Mouse (Mus musculus): Measurements from ENCODE around the gene Sema4d.

Sema4d gene

DNA sequence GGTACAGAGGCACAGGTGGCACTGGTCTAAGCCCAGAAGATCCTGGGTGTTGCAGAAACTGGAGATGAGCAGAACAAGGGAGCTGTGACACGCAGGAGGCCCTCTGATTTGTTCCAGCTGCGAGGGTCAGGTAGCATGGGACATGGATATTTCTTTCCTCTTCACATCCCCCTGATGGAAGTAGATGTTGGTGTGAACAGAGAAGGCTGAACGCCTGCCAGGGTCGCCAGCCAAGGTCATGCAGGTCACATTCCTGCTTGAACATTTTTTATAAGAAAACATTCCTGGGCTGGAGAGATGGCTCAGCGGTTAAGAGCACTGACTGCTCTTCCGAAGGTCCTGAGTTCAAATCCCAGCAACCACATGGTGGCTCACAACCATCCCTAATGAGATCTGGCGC, 66.2 kb downstream of the Sema4d start:
- DNase-seq (ENCODE audit: low spot score in 2 of 2) = no peak

DNA sequence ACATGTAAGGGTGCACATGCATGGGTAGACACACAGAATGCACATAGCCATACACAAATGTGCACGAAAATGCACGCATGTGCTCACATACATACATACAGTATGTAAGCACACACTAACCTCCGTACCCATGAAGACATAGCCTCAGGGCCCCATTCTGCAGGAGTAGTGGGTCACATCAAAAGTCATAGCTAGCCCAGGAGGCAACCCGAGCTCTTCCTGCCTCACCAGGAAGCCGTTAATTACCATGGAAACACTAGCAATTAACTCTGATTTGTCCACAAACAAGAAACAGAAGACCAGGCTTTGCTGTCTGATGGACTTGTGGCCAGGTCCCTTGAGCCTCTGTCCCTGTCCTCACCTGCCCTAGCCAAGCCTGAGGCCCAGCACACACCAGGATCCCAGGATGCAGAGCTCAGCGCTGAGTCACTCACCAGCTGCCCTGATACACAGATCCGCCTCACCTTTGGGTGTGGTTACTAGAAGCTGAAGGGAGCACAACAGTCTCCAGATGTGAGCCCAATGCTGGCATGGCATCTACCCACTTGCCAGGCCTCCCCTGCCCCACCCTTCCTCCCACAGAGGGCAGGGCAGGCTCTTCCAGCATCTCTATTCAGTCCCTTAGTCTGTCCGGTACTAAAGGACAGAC, 67.5 kb downstream of the Sema4d start:
- no peak for DNase-seq (ENCODE audit: low spot score in 2 of 2)

DNA sequence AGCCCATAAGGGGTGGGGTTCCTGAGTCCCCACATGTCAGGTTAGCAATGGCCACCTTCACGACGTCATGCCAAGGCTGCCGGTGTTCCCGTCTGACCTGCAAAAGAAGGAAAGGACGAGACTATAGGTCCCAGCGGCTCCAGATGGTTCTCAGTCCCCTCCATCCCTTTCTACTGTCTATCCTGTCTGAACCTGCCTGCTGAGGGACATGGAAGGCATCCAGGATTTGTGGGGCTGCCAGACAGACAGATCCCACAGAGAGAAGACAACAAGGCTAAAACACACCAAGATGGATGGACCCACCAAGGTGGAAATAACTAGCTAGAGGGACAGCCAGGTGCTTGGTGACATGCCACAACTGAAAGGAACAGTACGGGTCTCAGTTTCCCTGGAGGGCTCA, 68.1 kb downstream of the Sema4d start:
- DNase-seq (ENCODE audit: low spot score in 2 of 2) = no peak

DNA sequence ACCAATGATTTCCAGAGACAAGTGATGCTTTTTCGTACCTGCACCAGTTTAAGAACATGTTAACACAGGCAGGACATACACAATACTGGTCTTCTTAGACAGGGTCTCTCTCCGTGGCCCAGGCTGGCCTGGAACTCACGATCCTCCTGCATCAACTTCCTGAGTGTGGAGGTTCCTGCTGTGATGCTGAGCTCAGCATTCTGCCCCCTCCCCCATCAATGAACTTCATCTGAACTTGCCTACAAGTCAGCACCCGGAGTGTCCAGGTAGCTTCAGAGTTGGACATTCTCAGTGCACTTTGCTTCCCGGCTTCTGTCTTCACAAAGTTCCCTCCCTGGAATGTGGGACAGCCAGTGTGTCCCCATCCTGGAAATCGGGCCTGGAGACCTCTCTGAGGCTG, 69.0 kb downstream of the Sema4d start:
- no peak for DNase-seq (ENCODE audit: low spot score in 2 of 2)

DNA sequence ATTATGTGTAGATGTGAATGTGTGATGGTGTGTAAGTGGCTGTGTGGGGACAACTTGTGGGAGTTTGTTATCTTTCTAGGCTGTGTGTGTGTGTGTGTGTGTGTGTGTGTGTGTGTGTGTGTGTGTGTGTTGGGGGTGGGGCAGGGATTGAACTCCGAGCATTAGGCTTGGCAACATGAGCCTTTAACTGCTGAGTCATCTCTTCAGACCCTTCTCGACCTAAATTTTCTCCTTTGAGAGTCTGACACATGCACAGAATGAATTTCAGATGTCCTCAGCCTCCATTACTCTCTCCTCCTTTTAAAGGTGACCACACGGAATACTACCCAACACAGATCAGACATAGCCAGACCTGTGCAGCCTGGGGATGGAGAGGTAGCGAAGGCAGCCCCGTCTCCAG, 70.4 kb downstream of the Sema4d start:
- no peak for DNase-seq (ENCODE audit: low spot score in 2 of 2)

DNA sequence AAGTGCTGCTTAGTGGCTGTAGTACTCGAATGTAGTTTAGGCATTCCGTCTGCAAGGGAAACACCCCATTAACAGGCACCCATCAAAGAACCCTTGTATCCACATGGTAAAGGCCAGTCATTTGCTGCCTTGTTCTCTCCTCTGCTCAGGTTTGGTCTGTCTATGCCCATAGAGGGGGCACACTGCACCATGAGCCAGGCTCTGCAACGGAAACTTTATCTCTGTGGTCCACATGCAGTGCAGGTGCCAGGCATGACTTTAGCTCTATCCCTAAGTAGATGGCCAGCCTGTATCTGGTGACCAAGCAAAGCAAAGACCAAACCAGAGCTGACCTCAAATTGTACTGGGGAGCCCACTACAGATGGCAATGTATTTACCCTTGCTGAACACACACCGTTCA, 73.0 kb downstream of the Sema4d start:
- DNase-seq (ENCODE audit: low spot score in 2 of 2) = no peak

DNA sequence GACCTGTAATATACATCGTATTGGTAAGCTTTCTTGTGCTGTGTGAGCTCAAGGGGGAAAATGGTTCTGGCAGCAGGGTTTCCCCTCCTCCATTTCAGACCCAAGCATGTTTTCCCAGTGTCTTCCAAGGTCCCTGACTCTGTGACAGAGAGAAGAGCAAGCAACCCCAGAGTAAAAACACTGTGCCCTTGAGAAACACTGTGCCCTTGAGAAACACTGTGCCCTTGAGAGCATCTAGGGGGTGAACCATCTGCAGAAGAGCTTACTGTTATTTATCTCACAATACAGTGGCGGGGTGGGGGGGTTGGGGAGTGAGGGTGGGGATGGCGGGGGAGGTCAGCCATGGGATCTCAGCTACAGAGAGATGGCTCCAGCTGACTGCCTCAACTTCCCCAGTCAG, 74.3 kb downstream of the Sema4d start:
- no peak for DNase-seq (ENCODE audit: low spot score in 2 of 2)

DNA sequence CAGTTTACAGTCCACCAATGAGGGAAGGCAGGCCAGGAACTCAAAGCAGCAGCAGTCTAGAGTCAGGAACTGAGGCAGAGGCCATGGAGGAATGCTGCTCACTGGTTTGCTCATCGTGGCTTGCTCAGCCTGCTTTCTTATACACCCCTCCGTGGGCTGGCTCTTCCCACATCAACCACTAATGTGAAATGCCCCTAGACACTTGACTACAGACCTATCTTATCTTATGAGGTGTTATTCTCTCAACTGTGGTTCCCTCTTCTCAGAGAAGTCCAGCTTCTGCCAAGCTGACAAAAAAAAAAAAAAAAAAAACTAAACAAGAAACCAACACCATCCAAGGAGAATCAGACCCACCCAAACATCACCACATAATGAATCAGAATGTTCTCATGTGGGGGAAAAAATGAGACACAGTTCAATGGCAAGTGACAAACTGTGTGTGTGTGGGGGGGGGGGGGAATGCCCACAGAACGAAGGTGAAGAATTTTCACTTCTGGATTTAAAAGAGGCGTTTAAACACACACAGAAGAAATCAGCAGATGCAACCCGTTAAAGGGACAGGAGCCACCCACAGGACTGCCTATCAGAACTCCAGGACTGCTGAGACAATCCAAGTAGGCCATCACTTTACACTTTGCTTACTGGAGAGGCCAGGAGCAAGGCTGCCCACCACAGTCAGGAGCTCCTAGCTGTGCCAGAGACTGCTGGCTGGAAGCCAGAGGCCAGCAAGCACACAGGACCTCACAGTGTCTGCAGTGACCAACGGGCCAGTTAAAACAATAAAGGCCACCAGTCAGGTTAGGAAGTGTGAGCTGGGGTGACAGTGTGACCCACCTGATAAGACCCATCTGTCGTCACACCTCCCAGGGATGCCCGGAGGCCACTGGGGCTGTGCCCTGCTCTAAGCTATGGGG, 76.9 kb downstream of the Sema4d start:
- DNase-seq (ENCODE audit: low spot score in 2 of 2) = no peak

DNA sequence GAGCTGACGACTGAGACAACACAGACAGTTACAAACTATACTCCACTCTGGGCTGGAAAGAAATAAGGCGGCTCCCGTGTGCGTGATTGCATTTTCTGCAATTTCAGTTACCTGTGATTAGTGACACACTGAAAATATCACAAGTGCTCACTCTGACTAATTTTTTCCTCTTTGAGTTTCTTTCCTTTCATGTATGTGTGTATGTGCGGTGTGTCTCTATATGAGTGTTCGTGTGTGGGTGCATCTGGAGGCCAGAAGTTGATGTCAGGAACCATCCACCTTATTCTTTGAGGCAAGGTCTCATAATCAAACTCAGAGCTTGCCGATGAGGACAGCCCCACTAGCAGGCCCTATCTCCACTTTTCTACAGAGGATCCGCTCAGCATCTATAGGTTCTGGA, 81.5 kb downstream of the Sema4d start:
- no peak for DNase-seq (ENCODE audit: low spot score in 2 of 2)

DNA sequence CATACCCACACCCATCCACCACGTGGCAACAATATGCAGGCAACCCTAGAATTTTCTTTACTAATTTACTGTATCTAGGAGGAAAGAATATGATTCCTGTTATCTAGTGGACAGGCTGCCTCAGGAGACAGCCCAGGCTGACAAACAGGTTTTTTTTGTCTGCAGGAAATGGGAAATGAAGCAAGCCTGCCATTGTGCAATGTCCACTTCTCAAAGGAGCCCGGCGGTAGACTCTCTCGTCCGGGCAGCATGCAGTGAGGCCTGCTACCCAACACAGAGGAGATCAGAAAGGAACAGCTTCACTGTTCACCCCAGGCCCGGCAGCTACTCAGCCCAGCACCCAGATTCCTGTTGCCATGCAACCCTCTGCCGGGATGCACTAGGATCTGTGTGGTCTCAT, 82.8 kb downstream of the Sema4d start:
- no peak for DNase-seq (ENCODE audit: low spot score in 2 of 2)

DNA sequence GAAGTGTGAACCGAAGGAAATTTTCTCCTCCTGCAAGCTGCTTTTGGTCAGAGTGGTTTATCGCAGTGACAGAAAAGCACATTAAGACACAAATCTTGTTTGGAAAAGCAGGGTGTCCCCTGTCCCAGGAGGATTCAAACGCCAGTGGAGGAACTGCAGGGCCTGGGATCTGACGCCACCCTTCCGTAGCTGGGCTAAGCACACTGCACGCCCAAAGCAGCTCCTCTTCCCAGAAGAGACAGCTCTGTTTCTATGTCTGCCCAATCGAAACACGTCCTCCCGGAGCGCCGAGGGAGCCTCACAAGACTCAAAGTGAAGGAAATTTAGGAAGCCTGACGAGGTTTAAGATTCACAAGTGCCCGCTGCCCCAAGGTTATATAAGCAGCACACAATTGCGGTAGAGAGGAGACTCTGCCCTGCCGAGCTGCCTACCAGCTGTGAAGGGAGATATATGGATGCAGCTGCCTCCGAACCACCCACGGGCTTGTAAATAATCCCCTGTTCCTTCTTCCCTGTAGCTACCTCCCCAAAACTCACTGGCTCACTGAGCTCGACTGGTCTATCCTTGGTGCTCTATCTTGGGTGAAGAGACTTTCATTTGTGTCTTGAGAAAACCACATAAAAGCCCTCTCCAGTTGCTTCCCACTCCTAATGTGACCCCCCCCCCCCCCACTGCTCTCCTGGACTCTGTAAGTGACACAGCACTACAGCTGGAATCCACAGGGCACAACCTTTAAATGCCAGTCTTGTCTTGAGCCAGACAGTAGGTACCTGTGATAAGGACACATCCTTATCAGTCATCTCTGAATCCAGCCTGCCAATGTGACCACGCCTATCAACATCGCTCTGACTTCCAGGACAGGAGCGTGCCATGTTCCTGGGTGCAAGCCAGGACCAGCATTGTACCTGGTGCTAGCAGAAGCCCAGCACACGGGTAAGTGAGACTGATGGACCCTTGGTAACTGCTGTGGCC, 87.4 kb downstream of the Sema4d start:
- no peak for DNase-seq (ENCODE audit: low spot score in 2 of 2)

DNA sequence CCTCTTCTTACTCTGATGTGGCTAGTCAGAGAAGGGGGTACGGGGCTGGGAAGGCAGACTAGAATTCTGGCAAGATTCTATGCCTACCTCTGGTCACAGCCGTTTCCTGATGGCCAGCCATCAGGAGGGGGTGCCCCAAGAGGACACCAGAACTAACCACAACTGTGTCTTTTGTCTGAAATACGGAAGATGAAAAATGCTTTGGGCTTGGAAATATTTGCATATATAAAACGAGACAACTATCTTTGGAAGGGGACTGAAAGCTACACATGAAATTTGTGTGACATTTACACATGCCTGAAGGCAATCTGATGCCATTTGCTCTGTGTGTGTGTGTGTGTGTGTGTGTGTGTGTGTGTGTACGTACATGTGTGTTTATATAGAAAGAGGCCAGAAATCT, 89.7 kb downstream of the Sema4d start:
- DNase-seq (ENCODE audit: low spot score in 2 of 2) = no peak

DNA sequence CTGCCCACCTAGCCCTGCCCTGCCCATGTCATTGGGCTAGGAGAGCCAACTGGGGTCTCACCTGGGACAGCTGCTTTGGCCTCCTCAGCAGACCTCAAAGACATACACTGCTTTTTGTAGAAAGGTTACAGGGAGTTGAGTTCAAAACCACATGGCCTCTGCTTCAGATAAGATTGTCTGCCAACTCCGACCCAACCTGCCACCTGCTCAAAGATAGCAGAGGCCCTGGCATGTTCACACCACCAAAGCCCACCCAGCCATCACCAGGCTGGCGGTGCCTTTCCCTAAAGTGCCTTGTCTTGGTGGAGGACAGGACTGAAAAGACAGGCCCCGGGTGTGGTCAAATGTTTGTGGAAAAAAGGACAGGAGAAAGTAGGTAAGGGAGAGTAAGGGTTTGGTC, 95.2 kb downstream of the Sema4d start:
- DNase-seq (ENCODE audit: low spot score in 2 of 2) = no peak

DNA sequence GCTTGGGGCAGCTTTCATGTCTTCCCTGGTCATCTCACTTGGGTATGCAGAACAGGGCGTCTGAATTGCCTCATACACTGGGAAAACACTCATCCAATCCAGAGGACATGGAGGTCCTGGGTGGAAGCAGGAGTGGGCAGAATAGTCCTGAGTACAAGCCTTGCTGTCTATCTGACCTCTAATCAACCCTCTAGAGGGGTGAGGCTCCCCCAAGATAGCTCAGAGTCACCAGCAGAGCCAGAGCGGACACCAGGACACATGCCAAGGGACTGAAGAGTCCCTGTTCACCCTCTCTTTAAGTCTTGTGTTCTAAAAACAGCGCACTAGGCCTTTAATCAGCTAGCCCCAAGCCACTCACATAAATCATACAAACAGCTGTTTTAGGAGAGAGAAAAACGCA, 95.7 kb downstream of the Sema4d start:
- DNase-seq (ENCODE audit: low spot score in 2 of 2) = no peak

DNA sequence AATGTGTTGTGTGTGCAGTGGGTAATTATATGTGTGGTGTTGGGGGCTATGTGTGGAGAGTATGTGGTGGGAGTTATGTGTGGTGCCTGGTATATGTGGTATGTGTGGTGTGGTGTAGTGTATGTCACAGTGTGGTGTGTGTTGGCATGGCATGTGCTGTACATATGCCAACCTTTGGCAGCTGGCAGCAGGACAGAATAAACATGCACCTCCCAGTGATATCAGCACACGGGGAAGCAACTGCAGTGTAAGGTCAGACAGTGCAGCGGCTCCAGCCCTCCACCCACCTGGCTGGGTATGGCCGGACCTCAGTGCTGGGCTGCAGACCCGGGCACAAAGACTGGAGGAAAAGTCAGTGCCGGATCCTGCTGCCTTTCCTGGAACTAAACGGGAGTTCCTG, 96.1 kb downstream of the Sema4d start:
- DNase-seq (ENCODE audit: low spot score in 2 of 2) = no peak

DNA sequence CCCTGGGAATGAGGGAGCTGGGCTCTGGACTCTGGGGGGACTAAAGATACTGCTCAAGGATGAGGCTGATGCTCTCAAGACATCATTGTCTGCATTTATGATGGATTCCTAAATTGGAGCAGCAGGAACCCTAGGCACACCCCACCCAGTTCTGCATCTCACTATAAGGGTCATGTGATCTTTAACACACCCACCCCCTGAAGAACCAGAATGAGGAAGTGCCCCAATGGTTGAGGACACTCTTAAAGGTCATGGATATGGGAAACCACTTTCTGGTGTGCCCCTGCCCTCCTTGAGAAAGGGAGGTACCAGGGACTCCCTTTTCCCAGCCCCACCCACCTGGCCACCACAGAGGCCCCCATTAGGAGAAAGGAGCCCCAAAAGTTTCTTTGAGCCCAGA, 97.1 kb downstream of the Sema4d start:
- DNase-seq (ENCODE audit: low spot score in 2 of 2) = no peak

DNA sequence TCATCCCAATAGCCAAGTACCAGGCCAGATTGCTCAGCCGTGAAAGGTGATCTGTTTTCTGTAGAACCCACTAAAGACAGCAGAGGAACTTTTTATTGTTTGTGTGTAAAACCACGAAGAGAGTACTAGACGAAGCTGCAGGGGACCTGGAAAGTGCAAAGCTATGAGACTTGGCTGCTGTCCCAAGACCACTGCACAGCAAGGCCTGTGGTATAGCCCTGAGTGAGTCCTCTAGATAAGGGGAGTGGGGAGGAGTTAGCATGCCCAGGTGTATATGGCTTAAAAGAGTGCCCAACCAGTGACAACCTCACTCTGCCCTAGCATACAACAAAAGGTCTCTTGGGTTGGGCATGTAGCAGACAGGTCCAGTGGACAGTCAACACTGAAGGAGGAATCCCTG, 104.9 kb downstream of the Sema4d start:
- no peak for DNase-seq (ENCODE audit: low spot score in 2 of 2)

DNA sequence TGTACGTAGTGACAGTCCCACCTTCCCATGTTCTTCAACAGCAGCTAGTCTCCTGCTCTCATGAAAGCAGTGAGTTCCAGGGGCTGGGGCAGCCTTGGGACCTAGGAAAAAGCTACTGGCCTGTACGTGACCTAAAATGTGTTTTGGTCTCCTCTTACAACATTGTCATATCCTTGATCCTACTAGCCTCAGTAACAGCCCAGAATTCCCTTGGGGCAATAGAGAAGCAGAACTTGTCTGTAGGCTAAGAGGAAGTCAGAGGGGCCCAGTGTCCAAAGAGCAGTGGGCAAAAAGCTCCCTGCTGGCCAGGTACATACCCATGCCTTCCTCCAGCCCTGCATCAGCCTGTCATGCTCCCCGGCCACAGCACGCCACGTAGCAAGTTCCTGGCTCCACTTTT, 106.6 kb downstream of the Sema4d start:
- no peak for DNase-seq (ENCODE audit: low spot score in 2 of 2)

DNA sequence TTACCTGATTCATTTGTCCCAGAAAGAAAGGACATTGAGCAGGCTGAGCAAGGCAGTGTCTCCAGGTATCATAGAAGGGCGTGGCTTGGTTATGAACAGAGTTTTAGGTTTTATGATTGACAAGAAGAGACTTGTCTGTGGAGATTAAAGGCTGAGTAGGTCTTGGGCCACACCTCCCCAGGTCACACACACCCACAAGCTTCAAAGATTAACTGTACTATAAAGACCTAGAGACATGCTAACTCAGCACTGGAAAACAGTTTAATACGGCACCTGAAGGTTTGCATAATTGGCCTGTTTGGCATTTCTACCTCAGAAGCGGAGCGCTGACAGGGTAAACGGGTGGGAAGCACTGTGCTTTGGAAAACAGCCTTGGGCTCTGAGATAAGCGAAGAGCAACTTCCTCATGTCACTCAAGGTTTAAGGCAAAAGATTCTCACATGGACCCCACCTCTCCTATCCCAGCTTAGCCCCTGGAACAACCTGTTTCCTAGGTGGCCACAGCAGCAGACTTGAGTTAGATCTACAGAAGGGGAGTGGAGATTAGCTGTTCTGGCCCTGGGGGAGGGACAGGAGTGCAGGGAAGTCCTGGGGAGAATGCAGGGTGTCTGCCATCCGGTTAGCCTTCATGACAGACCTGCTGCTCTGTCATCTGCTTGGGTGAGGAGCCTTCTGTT, 108.1 kb downstream of the Sema4d start:
- DNase-seq (ENCODE audit: low spot score in 2 of 2) = no peak

DNA sequence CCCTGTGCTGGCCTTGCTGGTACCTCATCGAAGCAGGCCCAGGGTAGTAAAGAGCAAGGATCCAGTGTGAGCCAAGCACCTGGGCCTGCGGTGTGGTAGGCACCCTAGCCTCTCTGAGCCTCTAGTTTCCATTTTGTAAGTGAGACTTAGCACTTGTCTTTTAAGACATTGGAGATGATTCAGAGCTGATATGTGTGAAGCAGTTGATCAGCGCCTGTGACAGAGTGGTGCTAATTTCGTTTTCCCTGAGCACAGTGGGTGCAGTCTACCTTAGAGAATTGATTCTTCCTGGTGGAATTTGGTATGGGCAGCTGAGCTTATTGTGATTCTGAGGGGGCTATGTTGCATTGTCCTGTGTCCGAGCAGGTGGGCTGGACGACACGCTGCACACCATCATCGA, 111.9 kb downstream of the Sema4d start:
- no peak for DNase-seq (ENCODE audit: low spot score in 2 of 2)

DNA sequence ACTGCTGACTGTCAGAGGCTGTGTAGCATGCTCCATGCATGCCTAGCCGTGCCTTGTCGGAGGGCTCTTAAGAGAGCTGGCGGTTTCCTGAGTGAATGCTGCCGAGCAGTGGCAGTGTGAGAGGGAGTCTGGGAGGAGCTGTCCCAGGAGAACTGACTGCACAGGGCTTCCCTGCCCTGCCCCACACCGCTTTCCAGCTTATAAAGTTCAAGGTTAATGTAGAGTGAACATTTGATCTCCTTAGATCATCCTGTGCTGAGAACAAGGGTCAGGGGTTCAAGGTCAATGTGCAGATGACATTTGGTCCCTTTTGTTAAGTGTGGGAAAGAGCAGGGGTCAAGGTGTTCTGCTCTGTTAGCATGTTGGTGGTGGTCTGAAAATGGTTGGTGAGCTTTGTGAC, 112.5 kb downstream of the Sema4d start:
- DNase-seq (ENCODE audit: low spot score in 2 of 2) = no peak

DNA sequence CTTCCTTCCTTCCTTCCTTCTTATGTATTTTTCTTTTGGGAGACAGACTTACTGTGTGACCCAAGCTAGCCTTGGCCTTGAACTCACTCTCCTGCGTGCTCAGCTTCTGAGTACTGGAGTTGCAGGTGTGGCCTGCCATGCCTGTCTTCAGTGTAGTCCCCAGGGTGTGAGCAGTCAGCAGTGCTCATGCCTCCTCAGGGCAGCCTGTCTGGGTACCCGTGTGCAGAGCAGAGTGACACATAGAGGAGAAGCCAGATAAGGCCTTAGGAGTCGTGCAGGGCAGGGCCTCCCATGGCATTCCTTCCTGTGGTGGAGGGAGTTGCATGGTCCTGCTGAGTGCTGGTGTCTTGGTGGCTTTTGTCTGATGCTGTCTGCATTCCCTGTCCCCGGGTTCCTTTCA, 114.2 kb downstream of the Sema4d start:
- no peak for DNase-seq (ENCODE audit: low spot score in 2 of 2)

Data from thymus, postnatal 10 days (tissue).